Mouse (Mus musculus) limb, embryonic 10.5 days (tissue): ENCODE results near the gene Derl2. TPM values are rescaled to one million over a fixed set of nuclear protein-coding genes. Genes with fewer than 3 reads are reported as not detected.

Experiments used
- DNase-seq: peaks from one replicate; pipeline ENCODE4 v3.0.0-alpha.2; 2017; ENCODE audit warnings: low spot score
- H3K27ac ChIP-seq: fragments of 300-500 bp; sonication (generic); 2 replicates; pipeline ENCODE4 v1.5.1; 2016; ENCODE audit warnings: mild to moderate bottlenecking
- H3K27me3 ChIP-seq: fragments of 300-500 bp; sonication (generic); 2 replicates; pipeline ENCODE4 v1.6.1; 2016; ENCODE audit warnings: low read depth, mild to moderate bottlenecking; ENCODE audit not compliant: poor library complexity, severe bottlenecking
- H3K36me3 ChIP-seq: fragments of 300-500 bp; sonication (generic); 2 replicates; pipeline ENCODE4 v1.6.1; 2016; ENCODE audit warnings: mild to moderate bottlenecking, moderate library complexity
- H3K4me1 ChIP-seq: fragments of 300-500 bp; sonication (generic); 2 replicates; pipeline ENCODE4 v1.6.1; 2016
- H3K4me3 ChIP-seq: fragments of 300-500 bp; sonication (generic); 2 replicates; pipeline ENCODE4 v1.5.1; 2016; ENCODE audit warnings: mild to moderate bottlenecking, moderate library complexity
- H3K9me3 ChIP-seq: fragments of 300-500 bp; sonication (generic); replicated peaks from 2 replicates; pipeline ENCODE4 v1.6.1; 2016; ENCODE audit warnings: mild to moderate bottlenecking
- WGBS: fragments of 180-500 bp; shearing (Covaris S2); methylation state at CpG from one replicate; pipeline ENCODE4 v1.1.7; 2016; 5-methylcytosine and 5-hydroxymethylcytosine counted together
- polyA plus RNA-seq: library from polyadenylated mRNA; unstranded; fragments of >200 nt; fragmentation: Nextera tagmentation; extraction: Ambion mirVana; gene quantifications from 2 replicates; pipeline ENCODE4 v1.2.1, GENCODE M21; 2016

The Derl2 gene
- polyA plus RNA-seq, 1 experiment from 2014 or later: 34.7 TPM

- Histone ChIP-seq H3K36me3 (peaks cover 60% of the 10 kb centered on the region), H3K4me1 (peaks cover 4% of the 10 kb centered on the region), H3K27me3 (no peaks in the 10 kb centered on the region), H3K4me3 (no peak overlapping the region), H3K27ac (no peak overlapping the region), H3K9me3 (no peaks in the 10 kb centered on the region)
- DNase-seq: no peak
- 96% methylated on average over 3 of the region's 3 CpGs for WGBS
These were observed 11.3 kb downstream of the Derl2 start for GRCm38 (mm10) chr11:71008321-71008720.

- no peaks in the 10 kb centered on the region for H3K27me3 ChIP-seq
- DNase-seq: no peak
- no peak overlapping the region for H3K4me3 ChIP-seq
- H3K9me3 ChIP-seq: no peaks in the 10 kb centered on the region
- no peak overlapping the region for H3K27ac ChIP-seq
- WGBS: 94% methylated on average over 7 of the region's 7 CpGs
- H3K36me3 ChIP-seq: peaks cover 57% of the 10 kb centered on the region
- peaks cover 8% of the 10 kb centered on the region for H3K4me1 ChIP-seq
These were observed 11.8 kb downstream of the Derl2 start for GRCm38 (mm10) chr11:71007831-71008230.

- Histone ChIP-seq H3K4me3 (no peak overlapping the region), H3K27ac (no peak overlapping the region), H3K4me1 (peaks cover 13% of the 10 kb centered on the region), H3K27me3 (no peaks in the 10 kb centered on the region), H3K9me3 (no peaks in the 10 kb centered on the region), H3K36me3 (peaks cover 49% of the 10 kb centered on the region)
- DNase-seq: no peak
- 94% methylated on average over 6 of the region's 6 CpGs for WGBS
These were observed 12.6 kb downstream of the Derl2 start for GRCm38 (mm10) chr11:71007026-71007425.

- Histone ChIP-seq H3K27me3 (no peaks in the 10 kb centered on the region), H3K36me3 (peaks cover 42% of the 10 kb centered on the region), H3K4me3 (peak overlapping the region; percentile 91), H3K4me1 (peaks cover 13% of the 10 kb centered on the region), H3K9me3 (no peaks in the 10 kb centered on the region), H3K27ac (peak overlapping the region; percentile 71; the same call in 1 of the 2 replicates)
- DNase-seq: no peak
- WGBS: 72% methylated on average over 5 of the region's 5 CpGs
These were observed 14.6 kb downstream of the Derl2 start for GRCm38 (mm10) chr11:71005046-71005445.

- H3K27me3 ChIP-seq: no peaks in the 10 kb centered on the region
- H3K4me1 ChIP-seq: peaks cover 13% of the 10 kb centered on the region
- H3K4me3 ChIP-seq: peak within 1 kb of the TSS; percentile 91
- H3K9me3 ChIP-seq: no peaks in the 10 kb centered on the region
- H3K27ac ChIP-seq: peak within 1 kb of the TSS; percentile 86
- DNase-seq: peak; percentile 98
- WGBS: under 1% methylated on average over 35 of the region's 35 CpGs
- peaks cover 42% of the 10 kb centered on the region for H3K36me3 ChIP-seq
These were observed 15.3 kb downstream of the Derl2 start, which contains the start of gene Dhx33 for GRCm38 (mm10) chr11:71004316-71004773. Dhx33 (minus strand) TSS chr11:71004437.

GRCm38 (mm10) chr11:71003611-71004315, 15.9 kb downstream of the Derl2 start:
- Histone ChIP-seq H3K36me3 (peaks cover 42% of the 10 kb centered on the region), H3K4me1 (peaks cover 13% of the 10 kb centered on the region), H3K9me3 (no peaks in the 10 kb centered on the region), H3K4me3 (peak overlapping the region; percentile 91), H3K27ac (peak overlapping the region; percentile 86), H3K27me3 (no peaks in the 10 kb centered on the region)
- under 1% methylated on average over 49 of the region's 49 CpGs for WGBS
- no peak for DNase-seq

- H3K9me3 ChIP-seq: no peaks in the 10 kb centered on the region
- no peak overlapping the region for H3K27ac ChIP-seq
- H3K27me3 ChIP-seq: no peaks in the 10 kb centered on the region
- H3K4me3 ChIP-seq: no peak overlapping the region
- no peak for DNase-seq
- H3K36me3 ChIP-seq: peaks cover 52% of the 10 kb centered on the region
- WGBS: 92% methylated on average over 4 of the region's 4 CpGs
- H3K4me1 ChIP-seq: peaks cover 13% of the 10 kb centered on the region
These were observed 18.5 kb downstream of the Derl2 start for GRCm38 (mm10) chr11:71001167-71001566.

GRCm38 (mm10) chr11:70982557-70983228, 36.9 kb downstream of the Derl2 start, which contains the start of gene C1qbp:
C1qbp (minus strand) TSS chr11:70983026.
- H3K27me3 ChIP-seq: no peaks in the 10 kb centered on the region
- peak within 1 kb of the TSS; percentile 99 for H3K4me3 ChIP-seq
- peak within 1 kb of the TSS; percentile 92 for H3K27ac ChIP-seq
- peaks cover 80% of the 10 kb centered on the region for H3K36me3 ChIP-seq
- H3K9me3 ChIP-seq: no peaks in the 10 kb centered on the region
- peak; percentile 98 for DNase-seq
- peaks cover 12% of the 10 kb centered on the region for H3K4me1 ChIP-seq
- under 1% methylated on average over 64 of the region's 64 CpGs for WGBS

- H3K36me3 ChIP-seq: peaks cover 80% of the 10 kb centered on the region
- 14% methylated on average over 12 of the region's 12 CpGs for WGBS
These were observed 37.6 kb downstream of the Derl2 start for GRCm38 (mm10) chr11:70982030-70982429.

GRCm38 (mm10) chr11:70980751-70981510, 38.7 kb downstream of the Derl2 start:
- H3K9me3 ChIP-seq: no peaks in the 10 kb centered on the region
- WGBS: 94% methylated on average over 14 of the region's 14 CpGs
- H3K4me3 ChIP-seq: peak overlapping the region; percentile 99
- H3K27ac ChIP-seq: no peak overlapping the region
- H3K36me3 ChIP-seq: peaks cover 80% of the 10 kb centered on the region
- H3K4me1 ChIP-seq: peaks cover 12% of the 10 kb centered on the region
- no peak for DNase-seq
- H3K27me3 ChIP-seq: no peaks in the 10 kb centered on the region

More at GRCm38 (mm10) chr11:70982030-70982429, 37.6 kb downstream of the Derl2 start:
- no peaks in the 10 kb centered on the region for H3K9me3 ChIP-seq
- no peaks in the 10 kb centered on the region for H3K27me3 ChIP-seq
- peak overlapping the region; percentile 99 for H3K4me3 ChIP-seq
- peak overlapping the region; percentile 92 for H3K27ac ChIP-seq
- peaks cover 12% of the 10 kb centered on the region for H3K4me1 ChIP-seq
- no peak for DNase-seq

GRCm38 (mm10) chr11:70980232-70980631, 39.4 kb downstream of the Derl2 start:
- Histone ChIP-seq H3K27me3 (no peaks in the 10 kb centered on the region), H3K4me1 (peaks cover 12% of the 10 kb centered on the region), H3K36me3 (peaks cover 80% of the 10 kb centered on the region), H3K4me3 (no peak overlapping the region), H3K27ac (no peak overlapping the region), H3K9me3 (no peaks in the 10 kb centered on the region)
- DNase-seq: no peak
- 93% methylated on average over 6 of the region's 6 CpGs for WGBS

- no peak overlapping the region for H3K4me3 ChIP-seq
- H3K27me3 ChIP-seq: no peaks in the 10 kb centered on the region
- H3K27ac ChIP-seq: no peak overlapping the region
- DNase-seq: no peak
- 86% methylated on average over 6 of the region's 6 CpGs for WGBS
- H3K36me3 ChIP-seq: peaks cover 92% of the 10 kb centered on the region
- H3K9me3 ChIP-seq: no peaks in the 10 kb centered on the region
- peaks cover 12% of the 10 kb centered on the region for H3K4me1 ChIP-seq
These were observed 42.3 kb downstream of the Derl2 start for GRCm38 (mm10) chr11:70977293-70977692.
